Mouse (Mus musculus) urinary bladder, postnatal 14 days (tissue): ENCODE results near the gene Atp13a5.
A peak's percentile ranks its signal among the peaks of the same experiment; 100 is the strongest.

Source experiments
- DNase-seq: peaks from one replicate; pipeline ENCODE4 v3.0.0; 2021; ENCODE audit warnings: low spot score

Gene Atp13a5

GRCm38 (mm10) chr16:29378458-29378857, at the start of gene Atp13a5:
Gene Atp13a5 (minus strand): TSS chr16:29378732.
- peak; percentile 9 for DNase-seq

GRCm38 (mm10) chr16:29414822-29415221, 36.3 kb upstream of the Atp13a5 start:
- DNase-seq = no peak

GRCm38 (mm10) chr16:29407319-29407718, 28.8 kb upstream of the Atp13a5 start:
- DNase-seq = no peak

- DNase-seq = no peak
Measured at GRCm38 (mm10) chr16:29399079-29399478, 20.5 kb upstream of the Atp13a5 start.

- DNase-seq = no peak
Measured at GRCm38 (mm10) chr16:29384781-29385180, 6.2 kb upstream of the Atp13a5 start.

- DNase-seq = no peak
Measured at GRCm38 (mm10) chr16:29374636-29375035, 3.9 kb downstream of the Atp13a5 start.

- DNase-seq = no peak
Measured at GRCm38 (mm10) chr16:29331351-29332044, 47.0 kb downstream of the Atp13a5 start.

- DNase-seq = no peak
Measured at GRCm38 (mm10) chr16:29330948-29331347, 47.6 kb downstream of the Atp13a5 start.

GRCm38 (mm10) chr16:29329213-29329612, 49.3 kb downstream of the Atp13a5 start:
- DNase-seq = no peak

GRCm38 (mm10) chr16:29327910-29328309, 50.6 kb downstream of the Atp13a5 start:
- no peak for DNase-seq

GRCm38 (mm10) chr16:29325233-29325919, 53.2 kb downstream of the Atp13a5 start:
- DNase-seq = no peak

GRCm38 (mm10) chr16:29320717-29321116, 57.8 kb downstream of the Atp13a5 start:
- no peak for DNase-seq

- DNase-seq = no peak
Measured at GRCm38 (mm10) chr16:29315391-29315790, 63.1 kb downstream of the Atp13a5 start.

GRCm38 (mm10) chr16:29314991-29315390, 63.5 kb downstream of the Atp13a5 start:
- DNase-seq = no peak

GRCm38 (mm10) chr16:29297555-29298021, 80.9 kb downstream of the Atp13a5 start:
- DNase-seq = no peak

- no peak for DNase-seq
Measured at GRCm38 (mm10) chr16:29280691-29281090, 97.8 kb downstream of the Atp13a5 start.

- DNase-seq = no peak
Measured at GRCm38 (mm10) chr16:29254325-29254724, 124.2 kb downstream of the Atp13a5 start.

- no peak for DNase-seq
Measured at GRCm38 (mm10) chr16:29235951-29236350, 142.6 kb downstream of the Atp13a5 start.

- no peak for DNase-seq
Measured at GRCm38 (mm10) chr16:29216395-29217295, 161.9 kb downstream of the Atp13a5 start.

GRCm38 (mm10) chr16:29209605-29210411, 168.7 kb downstream of the Atp13a5 start, which contains the start of gene Hrasls:
Gene Hrasls (plus strand): TSS chr16:29209695.
- DNase-seq = peak; percentile 45

GRCm38 (mm10) chr16:29208841-29209240, 169.7 kb downstream of the Atp13a5 start:
- peak; percentile 13 for DNase-seq
